Mouse (Mus musculus): ENCODE data around the gene Aldh9a1. TPM values are rescaled to one million over a fixed set of nuclear protein-coding genes. Genes with fewer than 3 reads are reported as not detected.
A peak's percentile ranks its signal among the peaks of the same experiment; 100 is the strongest.

Gene Aldh9a1
- total and polyA plus RNA-seq, 3 experiments = 18.4 to 31.5 (median 20.4) TPM

DNA sequence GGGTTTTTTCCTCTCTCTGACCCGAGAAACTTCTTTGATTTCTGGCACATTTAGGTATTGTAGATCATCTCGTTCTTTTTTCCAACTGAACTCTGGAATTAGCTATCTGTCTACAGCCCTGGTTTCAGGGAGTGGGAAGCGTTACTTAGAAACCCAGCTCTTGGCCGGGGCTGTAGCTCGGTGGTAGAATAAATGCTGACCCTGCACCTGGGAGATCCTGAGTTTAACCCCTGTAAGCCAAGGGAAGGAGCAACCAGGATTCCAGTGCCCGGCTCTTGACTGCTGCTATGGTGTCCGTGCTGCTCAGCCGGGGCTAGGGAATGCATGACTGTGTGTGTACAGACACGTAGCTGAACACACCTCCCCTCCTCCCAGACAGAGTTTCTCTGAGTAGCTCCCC lies 8.9 kb downstream of the Aldh9a1 start:
- Histone ChIP-seq H3K4me3 (no peak overlapping the region), H3K36me3 (ENCODE audit: control insufficient read depth, insufficient read depth, low read length) (no peaks in the 10 kb centered on the region), H3K27me3 (ENCODE audit: control insufficient read depth, insufficient read depth, low read length) (no peaks in the 10 kb centered on the region), H3K79me2 (replicated peaks; ENCODE audit: control insufficient read depth, insufficient read depth, low read length) (no peaks in the 10 kb centered on the region), H3K4me1 (ENCODE audit: control insufficient read depth, insufficient read depth, low read length) (no peaks in the 10 kb centered on the region), H3K27ac (no peak overlapping the region), H3K9ac (ENCODE audit: low read depth, low read length) (no peak overlapping the region)
- no peak for DNase-seq
- no peak for TF ChIP-seq POLR2A (IDR thresholded peaks at IDR 0.05; ENCODE audit: insufficient read depth, low read depth, low read length)
- no peak for TF ChIP-seq CTCF (IDR thresholded peaks at IDR 0.05)
- no peak for TF ChIP-seq EP300 (IDR thresholded peaks at IDR 0.05; ENCODE audit: insufficient read depth, low read depth, low read length)
- intact Hi-C loops (cut with DNase I) = no loop called here
- 85% methylated on average over 9 of the region's 9 CpGs for WGBS

- TF ChIP-seq CTCF (IDR thresholded peaks at IDR 0.05) = no peak
- TF ChIP-seq POLR2A (IDR thresholded peaks at IDR 0.05; ENCODE audit: insufficient read depth, low read depth, low read length) = no peak
- no peak for TF ChIP-seq EP300 (IDR thresholded peaks at IDR 0.05; ENCODE audit: insufficient read depth, low read depth, low read length)
- Histone ChIP-seq H3K27ac (no peak overlapping the region), H3K27me3 (ENCODE audit: control insufficient read depth, insufficient read depth, low read length) (no peaks in the 10 kb centered on the region), H3K36me3 (ENCODE audit: control insufficient read depth, insufficient read depth, low read length) (peaks cover 2% of the 10 kb centered on the region; the same call in 1 of the 2 replicates), H3K4me1 (ENCODE audit: control insufficient read depth, insufficient read depth, low read length) (no peaks in the 10 kb centered on the region), H3K79me2 (replicated peaks; ENCODE audit: control insufficient read depth, insufficient read depth, low read length) (no peaks in the 10 kb centered on the region), H3K9ac (ENCODE audit: low read depth, low read length) (no peak overlapping the region), H3K4me3 (no peak overlapping the region)
- 88% methylated on average over 4 of the region's 4 CpGs for WGBS
- intact Hi-C loops (cut with DNase I) = no loop called here
- DNase-seq = no peak
These were observed 10.5 kb downstream of the Aldh9a1 start for GRCm38 (mm10) chr1:167360268-167360667.

GRCm38 (mm10) chr1:167362819-167363218 lies 13.0 kb downstream of the Aldh9a1 start:
- peaks cover 8% of the 10 kb centered on the region for H3K36me3 ChIP-seq (ENCODE audit: control insufficient read depth, insufficient read depth, low read length)
- intact Hi-C loops (cut with DNase I) = no loop called here

GRCm38 (mm10) chr1:167363322-167363721 lies 13.5 kb downstream of the Aldh9a1 start:
- H3K27me3 ChIP-seq (ENCODE audit: control insufficient read depth, insufficient read depth, low read length) = no peaks in the 10 kb centered on the region
- no peak for DNase-seq
- no peak overlapping the region for H3K9ac ChIP-seq (ENCODE audit: low read depth, low read length)
- H3K79me2 ChIP-seq (replicated peaks; ENCODE audit: control insufficient read depth, insufficient read depth, low read length) = no peaks in the 10 kb centered on the region
- H3K27ac ChIP-seq = no peak overlapping the region
- intact Hi-C loops (cut with DNase I) = no loop called here
- WGBS = 82% methylated on average over 5 of the region's 5 CpGs
- TF ChIP-seq POLR2A (IDR thresholded peaks at IDR 0.05; ENCODE audit: insufficient read depth, low read depth, low read length) = no peak
- TF ChIP-seq EP300 (IDR thresholded peaks at IDR 0.05; ENCODE audit: insufficient read depth, low read depth, low read length) = no peak
- no peak overlapping the region for H3K4me3 ChIP-seq
- H3K4me1 ChIP-seq (ENCODE audit: control insufficient read depth, insufficient read depth, low read length) = no peaks in the 10 kb centered on the region
- peaks cover 8% of the 10 kb centered on the region for H3K36me3 ChIP-seq (ENCODE audit: control insufficient read depth, insufficient read depth, low read length)

More at GRCm38 (mm10) chr1:167362819-167363218, 13.0 kb downstream of the Aldh9a1 start:
- Histone ChIP-seq H3K9ac (ENCODE audit: low read depth, low read length) (no peak overlapping the region), H3K27ac (no peak overlapping the region), H3K4me1 (ENCODE audit: control insufficient read depth, insufficient read depth, low read length) (no peaks in the 10 kb centered on the region), H3K79me2 (replicated peaks; ENCODE audit: control insufficient read depth, insufficient read depth, low read length) (no peaks in the 10 kb centered on the region), H3K27me3 (ENCODE audit: control insufficient read depth, insufficient read depth, low read length) (no peaks in the 10 kb centered on the region), H3K4me3 (no peak overlapping the region)
- TF ChIP-seq EP300 (IDR thresholded peaks at IDR 0.05; ENCODE audit: insufficient read depth, low read depth, low read length) (no peak), CTCF (IDR thresholded peaks at IDR 0.05) (no peak), POLR2A (IDR thresholded peaks at IDR 0.05; ENCODE audit: insufficient read depth, low read depth, low read length) (no peak)
- WGBS = 83% methylated on average over 4 of the region's 4 CpGs
- no peak for DNase-seq

- WGBS = 62% methylated on average over 7 of the region's 7 CpGs
- H3K9ac ChIP-seq (ENCODE audit: low read depth, low read length) = no peak overlapping the region
- no peaks in the 10 kb centered on the region for H3K79me2 ChIP-seq (replicated peaks; ENCODE audit: control insufficient read depth, insufficient read depth, low read length)
- no peaks in the 10 kb centered on the region for H3K27me3 ChIP-seq (ENCODE audit: control insufficient read depth, insufficient read depth, low read length)
- intact Hi-C loops (cut with DNase I) = loop anchor here (2.0 kb wide), 1 partner anchor 15 kb away; no protein-coding TSS in a partner anchor
- peaks cover 8% of the 10 kb centered on the region for H3K36me3 ChIP-seq (ENCODE audit: control insufficient read depth, insufficient read depth, low read length)
- H3K4me3 ChIP-seq = no peak overlapping the region
- no peaks in the 10 kb centered on the region for H3K4me1 ChIP-seq (ENCODE audit: control insufficient read depth, insufficient read depth, low read length)
- DNase-seq = peak; percentile 46 to 78
- H3K27ac ChIP-seq = peak overlapping the region; percentile 83
- TF ChIP-seq EP300 (IDR thresholded peaks at IDR 0.05; ENCODE audit: insufficient read depth, low read depth, low read length) (peak; percentile 99), CTCF (IDR thresholded peaks at IDR 0.05) (no peak)
These were observed 16.0 kb downstream of the Aldh9a1 start for GRCm38 (mm10) chr1:167365808-167366207.

GRCm38 (mm10) chr1:167366621-167367020 lies 16.8 kb downstream of the Aldh9a1 start:
- Histone ChIP-seq H3K4me1 (ENCODE audit: control insufficient read depth, insufficient read depth, low read length) (no peaks in the 10 kb centered on the region), H3K27ac (peak overlapping the region; percentile 64), H3K27me3 (ENCODE audit: control insufficient read depth, insufficient read depth, low read length) (no peaks in the 10 kb centered on the region), H3K79me2 (replicated peaks; ENCODE audit: control insufficient read depth, insufficient read depth, low read length) (no peaks in the 10 kb centered on the region), H3K4me3 (no peak overlapping the region), H3K36me3 (ENCODE audit: control insufficient read depth, insufficient read depth, low read length) (peaks cover 8% of the 10 kb centered on the region), H3K9ac (ENCODE audit: low read depth, low read length) (no peak overlapping the region)
- 88% methylated on average over 6 of the region's 6 CpGs for WGBS
- TF ChIP-seq CTCF (IDR thresholded peaks at IDR 0.05) = no peak
- TF ChIP-seq POLR2A (IDR thresholded peaks at IDR 0.05; ENCODE audit: insufficient read depth, low read depth, low read length) = no peak
- no peak for TF ChIP-seq EP300 (IDR thresholded peaks at IDR 0.05; ENCODE audit: insufficient read depth, low read depth, low read length)
- intact Hi-C loops (cut with DNase I) = no loop called here
- DNase-seq = no peak
